Mouse (Mus musculus) erythroblast, embryonic 14.5 days (primary cell): Measurements from ENCODE around the gene Cpeb2. TPM values are rescaled to one million over a fixed set of nuclear protein-coding genes. Genes with fewer than 3 reads are reported as not detected.

Experiments
- H3K27me3 ChIP-seq: 2 replicates; pipeline ENCODE4 v1.6.1; 2012; ENCODE audit warnings: inconsistent platforms; ENCODE audit not compliant: control insufficient read depth
- H3K36me3 ChIP-seq: 2 replicates; pipeline ENCODE4 v1.6.1; 2012; ENCODE audit warnings: mild to moderate bottlenecking, inconsistent platforms; ENCODE audit not compliant: control insufficient read depth
- H3K4me1 ChIP-seq: 2 replicates; pipeline ENCODE4 v1.6.1; 2012; ENCODE audit warnings: inconsistent platforms; ENCODE audit not compliant: control insufficient read depth
- H3K4me3 ChIP-seq: replicated peaks from 2 replicates; pipeline ENCODE3; 2012; ENCODE audit warnings: moderate library complexity, mild to moderate bottlenecking, inconsistent platforms
- H3K9me3 ChIP-seq: 2 replicates; pipeline ENCODE4 v1.6.1; 2012; ENCODE audit warnings: low read length, inconsistent platforms, mixed read lengths; ENCODE audit not compliant: control insufficient read depth
- GATA1 ChIP-seq: IDR thresholded peaks from 2 replicates; pipeline ENCODE4 v1.6.1; 2012; ENCODE audit warnings: low read length, inconsistent platforms, mixed read lengths
- TAL1 ChIP-seq: IDR thresholded peaks from 3 replicates; pipeline ENCODE4 v1.6.1; 2012; ENCODE audit warnings: low read length, inconsistent platforms, mixed read lengths
- polyA plus RNA-seq: library from polyadenylated mRNA; stranded (reverse); fragments of >175 nt; gene quantifications from 2 replicates; pipeline ENCODE4 v1.2.3, GENCODE M21; 2012

Cpeb2 gene
- polyA plus RNA-seq, 1 experiment, result 0.07 TPM

GRCm38 (mm10) chr5:43330260-43330659, 97.3 kb downstream of the Cpeb2 start:
- no peaks in the 10 kb centered on the region for H3K9me3 ChIP-seq

GRCm38 (mm10) chr5:43334469-43334868, 101.5 kb downstream of the Cpeb2 start:
- TF ChIP-seq TAL1 (no peak), GATA1 (no peak)

More at GRCm38 (mm10) chr5:43330260-43330659, 97.3 kb downstream of the Cpeb2 start:
- Histone ChIP-seq H3K27me3 (no peaks in the 10 kb centered on the region), H3K36me3 (no peaks in the 10 kb centered on the region), H3K4me1 (no peaks in the 10 kb centered on the region), H3K4me3 (no peak overlapping the region)
- TF ChIP-seq TAL1, result no peak
- TF ChIP-seq GATA1, result no peak

GRCm38 (mm10) chr5:43337212-43337611, 104.2 kb downstream of the Cpeb2 start:
- Histone ChIP-seq H3K36me3 (no peaks in the 10 kb centered on the region), H3K27me3 (no peaks in the 10 kb centered on the region), H3K9me3 (no peaks in the 10 kb centered on the region), H3K4me1 (no peaks in the 10 kb centered on the region), H3K4me3 (no peak overlapping the region)
- no peak for TF ChIP-seq GATA1
- no peak for TF ChIP-seq TAL1

More at GRCm38 (mm10) chr5:43334469-43334868, 101.5 kb downstream of the Cpeb2 start:
- H3K36me3 ChIP-seq, result no peaks in the 10 kb centered on the region
- no peak overlapping the region for H3K4me3 ChIP-seq
- H3K27me3 ChIP-seq, result no peaks in the 10 kb centered on the region
- no peaks in the 10 kb centered on the region for H3K4me1 ChIP-seq
- H3K9me3 ChIP-seq, result no peaks in the 10 kb centered on the region

- TF ChIP-seq TAL1, result no peak
- no peak for TF ChIP-seq GATA1
- no peaks in the 10 kb centered on the region for H3K27me3 ChIP-seq
- H3K36me3 ChIP-seq, result no peaks in the 10 kb centered on the region
- no peaks in the 10 kb centered on the region for H3K4me1 ChIP-seq
- no peak overlapping the region for H3K4me3 ChIP-seq
- H3K9me3 ChIP-seq, result no peaks in the 10 kb centered on the region
Observed at GRCm38 (mm10) chr5:43338771-43339475, 106.0 kb downstream of the Cpeb2 start.
